Mouse (Mus musculus): ENCODE data around the gene Pld5. TPM values are rescaled to one million over a fixed set of nuclear protein-coding genes. Genes with fewer than 3 reads are reported as not detected.

The Pld5 gene
- polyA plus RNA-seq, 2 experiments = 0.01 TPM; not detected in 1

DNA sequence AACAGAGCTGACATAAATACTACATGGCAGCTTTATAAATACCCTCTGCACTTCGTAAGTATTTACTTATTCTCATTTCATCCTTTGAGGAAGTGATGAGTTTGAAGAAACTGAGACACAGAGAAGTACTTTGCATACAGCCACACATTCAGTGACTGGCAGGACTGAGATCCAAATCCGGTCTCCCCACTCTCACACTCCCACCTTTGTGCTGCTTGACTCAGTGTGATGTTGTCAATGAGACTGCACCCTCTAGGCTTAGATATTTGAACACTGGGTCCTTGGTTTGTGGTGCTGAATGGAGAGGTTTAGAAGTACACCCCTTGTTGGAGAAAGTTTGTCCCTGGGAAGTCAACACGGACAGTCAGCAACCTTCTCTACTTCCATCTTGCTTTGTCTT lies 72.8 kb downstream of the Pld5 start:
- Histone ChIP-seq H3K4me3 (ENCODE audit: insufficient read depth in 1 of 2, low read depth in 2 of 2, low read length in 2 of 2) (no peak overlapping the region), H3K4me1 (replicated peaks; ENCODE audit: control insufficient read depth in 2 of 2, insufficient read depth in 2 of 2, low read length in 1 of 2) (no peaks in the 10 kb centered on the region), H3K36me3 (replicated peaks; ENCODE audit: control insufficient read depth, insufficient read depth, low read depth) (no peaks in the 10 kb centered on the region), H3K9me3 (ENCODE audit: control insufficient read depth, low read length) (no peaks in the 10 kb centered on the region), H3K27ac (no peak overlapping the region), H3K27me3 (ENCODE audit: control insufficient read depth, insufficient read depth, low read length) (no peaks in the 10 kb centered on the region), H3K4me2 (ENCODE audit: low read depth) (no peak overlapping the region), H3K9ac (replicated peaks) (no peak overlapping the region)
- DNase-seq (ENCODE audit: low read depth in 3 of 3, low spot score in 3 of 3) (no peak), ATAC-seq (ENCODE audit: insufficient read depth) (no peak)
- WGBS (ENCODE audit: insufficient replicate concordance) = 36% methylated on average over 3 of the region's 3 CpGs
- TF ChIP-seq CTCF (IDR thresholded peaks at IDR 0.05; ENCODE audit: low read depth) (no peak), EP300 (IDR thresholded peaks at IDR 0.05; ENCODE audit: low read depth) (no peak)

DNA sequence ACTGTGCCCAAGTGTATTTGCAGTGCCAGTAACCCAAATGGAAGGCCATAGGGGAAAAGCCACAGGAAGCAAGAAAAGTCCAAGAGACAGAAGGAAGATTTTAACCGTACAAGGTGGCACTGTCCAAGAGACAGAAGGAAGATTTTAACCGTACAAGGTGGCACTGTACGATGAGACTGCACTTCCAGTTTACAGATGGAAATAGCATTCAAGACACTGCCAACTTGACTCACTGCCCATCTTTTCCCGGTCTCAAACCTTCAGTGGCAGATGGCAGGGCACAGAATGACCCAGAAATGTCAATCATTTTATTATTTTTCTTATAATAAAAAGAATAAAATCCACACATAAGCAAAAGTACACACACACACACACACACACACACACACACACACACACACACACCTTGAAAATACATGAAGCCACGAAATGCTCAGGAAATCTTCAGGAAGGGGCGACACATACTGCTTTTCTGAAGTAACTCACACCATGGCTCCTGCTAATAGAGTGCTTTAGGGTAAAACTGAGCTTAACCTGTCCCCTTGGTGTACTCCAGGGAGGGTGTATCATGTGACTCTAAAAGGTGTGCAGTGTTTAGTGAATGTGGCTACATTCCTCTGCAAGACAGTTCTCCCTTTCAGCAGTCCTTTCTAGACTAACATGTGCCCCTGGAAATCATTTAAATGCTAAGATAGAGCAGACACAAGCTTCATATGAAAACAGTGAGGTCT lies 77.9 kb downstream of the Pld5 start:
- TF ChIP-seq EP300 (IDR thresholded peaks at IDR 0.05; ENCODE audit: low read depth) (no peak), CTCF (IDR thresholded peaks at IDR 0.05; ENCODE audit: low read depth) (no peak)
- Histone ChIP-seq H3K4me2 (ENCODE audit: low read depth) (no peak overlapping the region), H3K4me3 (ENCODE audit: insufficient read depth in 1 of 2, low read depth in 2 of 2, low read length in 2 of 2) (no peak overlapping the region), H3K9ac (replicated peaks) (no peak overlapping the region), H3K36me3 (replicated peaks; ENCODE audit: control insufficient read depth, insufficient read depth, low read depth) (no peaks in the 10 kb centered on the region), H3K9me3 (ENCODE audit: control insufficient read depth, low read length) (no peaks in the 10 kb centered on the region), H3K27ac (no peak overlapping the region), H3K27me3 (ENCODE audit: control insufficient read depth, insufficient read depth, low read length) (no peaks in the 10 kb centered on the region), H3K4me1 (replicated peaks; ENCODE audit: control insufficient read depth in 2 of 2, insufficient read depth in 2 of 2, low read length in 1 of 2) (no peaks in the 10 kb centered on the region)
- 51% methylated on average over 6 of the region's 6 CpGs for WGBS (ENCODE audit: insufficient replicate concordance)
- ATAC-seq (ENCODE audit: insufficient read depth) (no peak), DNase-seq (ENCODE audit: low read depth in 3 of 3, low spot score in 3 of 3) (no peak)

DNA sequence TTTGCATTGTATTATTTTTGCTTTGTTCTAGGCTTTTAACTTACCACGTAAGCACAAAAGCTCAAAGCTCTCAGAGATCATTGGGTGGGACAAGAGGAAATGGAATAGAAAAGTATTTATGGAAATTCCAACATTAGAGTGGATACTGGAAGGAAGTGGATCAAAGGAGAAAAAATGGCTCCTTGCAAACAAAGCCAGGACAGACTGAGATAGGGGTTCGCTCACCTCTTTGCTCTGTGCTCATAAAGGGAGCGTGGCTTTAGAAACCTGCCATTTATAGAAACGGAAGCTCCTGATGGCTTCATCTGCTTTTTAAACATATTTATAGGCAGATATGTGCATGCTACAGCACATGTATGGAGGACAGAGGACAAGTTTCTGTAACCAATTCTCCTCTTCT lies 78.8 kb downstream of the Pld5 start:
- ATAC-seq (ENCODE audit: insufficient read depth) = no peak
- TF ChIP-seq EP300 (IDR thresholded peaks at IDR 0.05; ENCODE audit: low read depth) (no peak), CTCF (IDR thresholded peaks at IDR 0.05; ENCODE audit: low read depth) (no peak)
- WGBS (ENCODE audit: insufficient replicate concordance) = 65% methylated on average over 4 of the region's 4 CpGs
- H3K4me1 ChIP-seq (replicated peaks; ENCODE audit: control insufficient read depth in 2 of 2, insufficient read depth in 2 of 2, low read length in 1 of 2) = no peaks in the 10 kb centered on the region
- no peak overlapping the region for H3K9ac ChIP-seq (replicated peaks)
- no peak overlapping the region for H3K4me2 ChIP-seq (ENCODE audit: low read depth)
- no peaks in the 10 kb centered on the region for H3K9me3 ChIP-seq (ENCODE audit: control insufficient read depth, low read length)
- no peak overlapping the region for H3K27ac ChIP-seq
- no peak for DNase-seq (ENCODE audit: low read depth in 3 of 3, low spot score in 3 of 3)
- no peaks in the 10 kb centered on the region for H3K36me3 ChIP-seq (replicated peaks; ENCODE audit: control insufficient read depth, insufficient read depth, low read depth)
- H3K27me3 ChIP-seq (ENCODE audit: control insufficient read depth, insufficient read depth, low read length) = no peaks in the 10 kb centered on the region
- no peak overlapping the region for H3K4me3 ChIP-seq (ENCODE audit: insufficient read depth in 1 of 2, low read depth in 2 of 2, low read length in 2 of 2)

DNA sequence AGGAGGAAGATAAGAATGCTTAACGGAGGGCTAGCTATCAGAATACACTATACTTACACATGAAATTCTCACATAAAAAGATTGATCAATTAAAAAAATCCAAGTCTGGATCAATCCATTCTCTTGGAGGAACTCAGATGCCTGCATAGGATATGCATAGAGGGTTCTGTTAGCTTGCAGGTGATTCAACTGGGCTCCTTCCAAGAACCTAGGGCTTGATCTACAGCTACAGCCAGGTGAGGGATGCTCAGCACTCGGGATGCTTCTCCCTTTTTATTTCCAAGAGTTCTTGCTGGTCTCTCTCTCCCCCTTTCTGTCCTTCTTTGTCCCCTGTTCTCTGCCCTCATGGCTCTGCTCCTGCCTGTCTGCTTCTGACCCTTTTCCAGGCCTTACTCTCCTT lies 80.4 kb downstream of the Pld5 start:
- no peaks in the 10 kb centered on the region for H3K9me3 ChIP-seq (ENCODE audit: control insufficient read depth, low read length)
- TF ChIP-seq EP300 (IDR thresholded peaks at IDR 0.05; ENCODE audit: low read depth) (no peak), CTCF (IDR thresholded peaks at IDR 0.05; ENCODE audit: low read depth) (no peak)
- no peak overlapping the region for H3K9ac ChIP-seq (replicated peaks)
- no peak overlapping the region for H3K4me2 ChIP-seq (ENCODE audit: low read depth)
- no peaks in the 10 kb centered on the region for H3K36me3 ChIP-seq (replicated peaks; ENCODE audit: control insufficient read depth, insufficient read depth, low read depth)
- no peak overlapping the region for H3K27ac ChIP-seq
- H3K4me1 ChIP-seq (replicated peaks; ENCODE audit: control insufficient read depth in 2 of 2, insufficient read depth in 2 of 2, low read length in 1 of 2) = no peaks in the 10 kb centered on the region
- no peak overlapping the region for H3K4me3 ChIP-seq (ENCODE audit: insufficient read depth in 1 of 2, low read depth in 2 of 2, low read length in 2 of 2)
- no peaks in the 10 kb centered on the region for H3K27me3 ChIP-seq (ENCODE audit: control insufficient read depth, insufficient read depth, low read length)
- DNase-seq (ENCODE audit: low read depth in 3 of 3, low spot score in 3 of 3) = no peak
- no peak for ATAC-seq (ENCODE audit: insufficient read depth)
- WGBS (ENCODE audit: insufficient replicate concordance) = 42% methylated on average over 2 of the region's 2 CpGs

DNA sequence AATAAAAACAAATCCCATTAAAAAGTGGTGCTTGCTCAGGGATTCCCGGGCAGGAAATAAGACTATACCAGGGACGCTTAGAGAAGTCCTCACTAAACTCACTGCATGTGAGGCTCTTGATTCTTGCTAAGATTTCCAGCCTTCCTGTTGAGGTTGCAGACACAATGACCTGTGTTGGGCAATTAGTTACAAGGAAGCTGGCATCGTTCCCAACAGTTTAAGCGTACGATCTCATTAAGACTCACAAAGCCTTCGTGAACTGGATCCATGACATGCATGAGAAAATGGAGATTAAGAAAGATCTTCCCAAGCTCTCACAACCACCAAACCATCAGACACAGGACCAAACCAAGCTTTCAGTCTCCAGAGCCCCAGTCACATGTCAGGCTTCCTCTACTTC lies 91.1 kb downstream of the Pld5 start:
- 61% methylated on average over 6 of the region's 6 CpGs for WGBS (ENCODE audit: insufficient replicate concordance)
- Histone ChIP-seq H3K27ac (no peak overlapping the region), H3K4me3 (ENCODE audit: insufficient read depth in 1 of 2, low read depth in 2 of 2, low read length in 2 of 2) (no peak overlapping the region), H3K4me1 (replicated peaks; ENCODE audit: control insufficient read depth in 2 of 2, insufficient read depth in 2 of 2, low read length in 1 of 2) (no peaks in the 10 kb centered on the region), H3K36me3 (replicated peaks; ENCODE audit: control insufficient read depth, insufficient read depth, low read depth) (no peaks in the 10 kb centered on the region), H3K4me2 (ENCODE audit: low read depth) (no peak overlapping the region), H3K9ac (replicated peaks) (no peak overlapping the region), H3K27me3 (ENCODE audit: control insufficient read depth, insufficient read depth, low read length) (no peaks in the 10 kb centered on the region), H3K9me3 (ENCODE audit: control insufficient read depth, low read length) (no peaks in the 10 kb centered on the region)
- DNase-seq (ENCODE audit: low read depth in 3 of 3, low spot score in 3 of 3) (no peak), ATAC-seq (ENCODE audit: insufficient read depth) (no peak)
- TF ChIP-seq CTCF (IDR thresholded peaks at IDR 0.05; ENCODE audit: low read depth) (no peak), EP300 (IDR thresholded peaks at IDR 0.05; ENCODE audit: low read depth) (no peak)
